Mouse (Mus musculus) urinary bladder, postnatal 14 days (tissue): ENCODE data around the gene Ciz1.
"Not testable (repeated sequence)": the region's sequence is repeated elsewhere in the genome, so short reads cannot be mapped to it uniquely, and the experiment has no call there.

Experiments
- DNase-seq: peaks from one replicate; pipeline ENCODE4 v3.0.0; 2021; ENCODE audit warnings: low spot score

Ciz1 gene

GRCm38 (mm10) chr2:32347019-32347418 lies 5.1 kb upstream of the Ciz1 start:
- no peak for DNase-seq

GRCm38 (mm10) chr2:32348311-32348710 lies 3.8 kb upstream of the Ciz1 start:
- DNase-seq, result no peak

GRCm38 (mm10) chr2:32349625-32350255 lies 2.4 kb upstream of the Ciz1 start:
- no peak for DNase-seq

- DNase-seq, result no peak
Observed at GRCm38 (mm10) chr2:32350471-32351051, 1.6 kb upstream of the Ciz1 start.

- no peak for DNase-seq
Observed at GRCm38 (mm10) chr2:32351471-32351961, 611 bp upstream of the Ciz1 start.

GRCm38 (mm10) chr2:32353007-32353542 lies 948 bp downstream of the Ciz1 start, which contains the start of gene Dnm1:
Gene Dnm1 (minus strand): TSS chr2:32353338.
- DNase-seq, result peak; percentile 90

GRCm38 (mm10) chr2:32353836-32354235 lies 1.7 kb downstream of the Ciz1 start:
- DNase-seq, result no peak

- DNase-seq, result no peak
Observed at GRCm38 (mm10) chr2:32354336-32354895, 2.3 kb downstream of the Ciz1 start.

GRCm38 (mm10) chr2:32356216-32356615 lies 4.1 kb downstream of the Ciz1 start:
- DNase-seq, result no peak

GRCm38 (mm10) chr2:32357710-32358109 lies 5.6 kb downstream of the Ciz1 start:
- no peak for DNase-seq

GRCm38 (mm10) chr2:32358381-32358780 lies 6.3 kb downstream of the Ciz1 start:
- no peak for DNase-seq

- DNase-seq, result peak; percentile 72
Observed at GRCm38 (mm10) chr2:32360741-32361140, 8.6 kb downstream of the Ciz1 start.

GRCm38 (mm10) chr2:32361437-32361836 lies 9.3 kb downstream of the Ciz1 start:
- peak; percentile 76 for DNase-seq

GRCm38 (mm10) chr2:32362274-32362673 lies 10.1 kb downstream of the Ciz1 start:
- not testable (repeated sequence) for DNase-seq

GRCm38 (mm10) chr2:32362817-32363340 lies 10.8 kb downstream of the Ciz1 start:
- DNase-seq, result peak; percentile 91

- DNase-seq, result peak; percentile 53
Observed at GRCm38 (mm10) chr2:32363376-32364106, 11.4 kb downstream of the Ciz1 start.

- no peak for DNase-seq
Observed at GRCm38 (mm10) chr2:32364121-32364520, 12.0 kb downstream of the Ciz1 start.

GRCm38 (mm10) chr2:32367315-32367714 lies 15.2 kb downstream of the Ciz1 start:
- no peak for DNase-seq

GRCm38 (mm10) chr2:32374191-32374590 lies 22.1 kb downstream of the Ciz1 start:
- DNase-seq, result no peak

GRCm38 (mm10) chr2:32375317-32375940 lies 23.3 kb downstream of the Ciz1 start:
- DNase-seq, result no peak

GRCm38 (mm10) chr2:32376963-32377362 lies 24.8 kb downstream of the Ciz1 start:
- no peak for DNase-seq
